Mouse (Mus musculus) gastrocnemius, postnatal 10 days (tissue): Measurements from ENCODE around the gene Sv2b. TPM values are rescaled to one million over a fixed set of nuclear protein-coding genes. Genes with fewer than 3 reads are reported as not detected.

Source experiments
- DNase-seq: peaks from one replicate; pipeline ENCODE4 v3.0.0; 2021; ENCODE audit warnings: mixed read lengths
- total RNA-seq, 2 experiments: library from RNA; stranded (reverse); gene quantifications; 2 replicates each; pipeline ENCODE4 v1.2.3; 2021

Sv2b gene
- total RNA-seq, 2 experiments from 2014 or later = 1.1 to 1.2 TPM

GRCm38 (mm10) chr7:75292246-75292645 lies 16.8 kb downstream of the Sv2b start:
- no peak for DNase-seq

DNA sequence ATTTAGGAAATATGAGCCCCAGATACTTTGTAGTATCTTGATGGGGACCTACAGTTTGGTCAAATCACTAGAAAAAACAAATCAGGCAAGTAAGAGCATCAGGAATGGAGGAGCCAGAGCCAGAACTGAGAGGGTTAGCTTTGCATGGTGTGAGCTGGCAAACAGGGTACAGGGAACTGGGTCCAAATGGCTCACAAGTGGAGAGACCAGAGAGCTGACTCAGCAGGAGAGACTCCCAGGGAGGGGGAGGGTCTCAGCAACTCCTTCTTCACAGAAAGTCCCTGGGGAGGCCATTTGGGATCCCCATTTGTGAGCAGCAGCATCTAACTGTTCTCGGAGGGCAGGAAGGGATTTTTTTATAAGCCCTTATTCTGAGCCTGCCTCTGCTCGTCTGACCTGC lies 18.5 kb downstream of the Sv2b start:
- DNase-seq = no peak

DNA sequence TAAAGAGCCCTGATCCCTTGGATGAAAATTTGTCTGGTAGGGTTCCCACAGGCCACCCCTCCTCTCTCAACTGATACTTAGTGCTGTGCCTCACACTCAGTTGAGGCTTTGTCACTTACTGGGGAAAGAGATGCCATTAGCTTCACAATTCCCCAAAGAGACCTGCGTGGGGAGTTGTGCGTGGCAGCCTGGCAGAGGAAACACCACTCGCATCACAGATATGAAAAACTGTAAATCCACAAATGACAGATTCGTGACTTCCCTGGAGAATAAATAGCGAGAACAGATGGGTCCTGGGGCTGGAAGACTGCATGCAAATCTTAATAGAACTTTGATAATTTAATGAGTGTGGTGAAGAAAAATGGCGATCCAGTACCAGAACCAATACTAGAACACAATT lies 21.8 kb downstream of the Sv2b start:
- no peak for DNase-seq

DNA sequence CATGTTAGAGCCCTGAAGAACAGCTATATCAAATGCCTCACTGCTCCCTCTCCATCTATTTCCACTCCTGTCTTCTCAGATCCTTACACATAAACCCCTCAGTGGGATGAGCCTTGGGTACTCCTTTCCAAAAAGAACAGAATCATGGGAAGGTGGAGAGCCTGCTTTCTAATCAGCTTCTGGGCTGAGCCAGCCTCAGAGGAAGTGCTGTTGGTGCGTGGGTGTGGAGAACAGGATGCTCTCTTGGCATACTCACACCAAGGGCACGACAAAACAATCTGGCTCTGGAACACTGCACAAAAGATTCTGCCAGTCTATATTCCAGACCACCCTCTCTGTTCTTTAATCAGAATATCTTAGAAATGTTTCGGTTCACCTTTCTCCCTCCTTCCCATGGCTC lies 26.1 kb downstream of the Sv2b start:
- DNase-seq = no peak

- DNase-seq = no peak
These were observed 26.9 kb downstream of the Sv2b start for GRCm38 (mm10) chr7:75282080-75282650.

GRCm38 (mm10) chr7:75281106-75281505 lies 28.0 kb downstream of the Sv2b start:
- DNase-seq = no peak

DNA sequence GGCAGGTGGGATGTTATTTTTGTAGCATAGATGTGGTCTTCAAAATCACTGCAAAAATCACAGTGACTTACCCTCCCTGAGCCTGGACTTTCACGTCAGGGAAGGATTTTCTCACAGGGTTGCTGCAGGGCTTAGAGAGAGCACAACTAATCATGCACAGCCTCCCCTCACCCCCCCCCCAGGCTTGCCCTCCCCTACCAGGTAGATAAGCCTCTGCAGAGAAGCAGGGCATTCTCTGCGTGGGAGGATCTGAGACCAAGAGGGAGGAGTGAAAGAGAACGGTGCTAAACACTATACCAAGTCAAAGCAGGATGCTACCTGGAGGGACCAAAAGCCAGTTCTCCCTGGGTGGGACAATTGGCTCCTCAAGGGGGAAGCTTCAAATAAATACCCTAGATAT lies 31.2 kb downstream of the Sv2b start:
- DNase-seq = no peak

GRCm38 (mm10) chr7:75276739-75277138 lies 32.3 kb downstream of the Sv2b start:
- DNase-seq = no peak

GRCm38 (mm10) chr7:75274518-75274917 lies 34.5 kb downstream of the Sv2b start:
- DNase-seq = no peak

- DNase-seq = no peak
These were observed 35.4 kb downstream of the Sv2b start for GRCm38 (mm10) chr7:75273633-75274032.

DNA sequence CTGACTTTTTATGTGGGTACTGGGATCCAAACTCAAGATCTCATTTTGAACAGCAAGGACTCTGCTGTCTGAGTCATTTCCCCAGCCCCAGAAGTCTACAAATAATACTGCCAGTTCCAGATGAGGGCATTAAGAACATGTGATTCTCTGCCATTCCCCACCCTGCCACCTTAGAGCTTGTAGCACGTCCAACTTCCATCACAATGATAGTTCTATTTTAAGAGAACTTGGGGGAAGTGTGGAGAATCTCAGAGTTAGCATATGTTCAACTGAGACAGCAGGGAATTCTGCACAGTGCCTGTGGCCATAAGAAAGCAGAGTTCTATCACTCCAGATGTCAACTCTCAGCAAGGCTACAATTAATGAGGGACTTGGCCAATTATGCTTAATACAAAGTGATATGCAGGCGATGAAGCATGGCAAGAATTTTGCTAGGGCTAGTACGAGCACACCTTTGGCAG lies 37.1 kb downstream of the Sv2b start:
- DNase-seq = no peak

- DNase-seq = no peak
These were observed 37.8 kb downstream of the Sv2b start for GRCm38 (mm10) chr7:75271306-75271705.

- no peak for DNase-seq
These were observed 41.8 kb downstream of the Sv2b start for GRCm38 (mm10) chr7:75267236-75267635.

GRCm38 (mm10) chr7:75265241-75265640 lies 43.8 kb downstream of the Sv2b start:
- no peak for DNase-seq

DNA sequence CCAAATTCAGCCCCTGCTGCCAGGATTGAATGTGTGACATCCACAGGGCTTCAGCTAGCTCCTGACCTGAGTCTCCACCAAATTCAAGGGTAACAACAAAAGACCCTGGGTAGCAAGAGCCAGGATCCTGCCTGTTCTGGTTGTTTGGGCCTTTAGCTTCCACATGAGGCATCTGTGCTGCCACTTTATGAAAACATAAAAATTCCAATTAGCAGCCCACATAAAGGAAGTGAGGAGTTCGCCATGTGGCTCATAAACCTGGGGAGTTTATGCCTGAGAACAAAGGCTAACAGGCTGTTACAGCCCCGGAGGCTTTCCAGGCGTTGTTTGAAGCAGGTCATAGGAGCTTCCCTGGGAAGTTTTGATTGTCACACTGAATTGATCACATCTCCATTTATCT lies 49.1 kb downstream of the Sv2b start:
- DNase-seq = no peak

GRCm38 (mm10) chr7:75253611-75254250 lies 55.3 kb downstream of the Sv2b start:
- DNase-seq = no peak

DNA sequence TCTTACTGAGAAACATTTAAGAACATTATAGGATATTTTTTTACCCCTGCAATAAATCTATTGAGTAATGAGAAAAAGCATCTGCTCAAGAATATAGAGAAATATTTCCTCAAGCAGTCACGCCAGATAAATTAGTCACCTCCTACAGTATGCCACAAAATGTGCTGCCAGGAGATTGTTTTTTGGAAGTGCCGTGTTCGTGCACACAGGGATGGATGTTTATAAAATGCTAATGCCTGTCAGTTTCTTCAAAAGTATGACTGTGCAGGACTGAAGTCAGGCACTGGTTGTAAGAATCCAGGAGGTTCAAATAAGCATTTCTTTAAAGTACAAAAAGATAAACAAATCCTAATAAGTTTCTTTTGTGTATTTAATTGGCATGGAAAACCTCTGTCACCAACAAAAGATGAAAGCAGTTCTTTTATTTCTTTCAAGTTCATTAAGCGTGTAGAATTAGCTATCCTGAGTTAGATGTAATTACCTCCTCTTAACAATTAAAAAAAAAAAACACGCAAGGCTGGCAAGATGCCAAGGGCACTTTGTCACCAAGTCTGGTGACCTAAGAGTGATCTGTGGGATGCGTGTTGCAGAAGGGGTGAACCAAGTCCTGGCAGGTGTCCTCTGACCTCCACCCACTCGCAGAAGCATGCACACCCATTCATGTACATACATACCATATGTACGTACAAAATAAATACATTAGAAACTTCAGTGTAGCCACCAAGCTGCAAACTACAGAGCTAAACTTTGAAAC lies 68.1 kb downstream of the Sv2b start:
- DNase-seq = no peak

- no peak for DNase-seq
These were observed 72.7 kb downstream of the Sv2b start for GRCm38 (mm10) chr7:75236386-75236785.

- DNase-seq = no peak
These were observed 84.9 kb downstream of the Sv2b start for GRCm38 (mm10) chr7:75224206-75224605.

GRCm38 (mm10) chr7:75222704-75223431 lies 86.2 kb downstream of the Sv2b start:
- DNase-seq = no peak

- DNase-seq = no peak
These were observed 88.3 kb downstream of the Sv2b start for GRCm38 (mm10) chr7:75220786-75221185.

- no peak for DNase-seq
These were observed 88.8 kb downstream of the Sv2b start for GRCm38 (mm10) chr7:75220296-75220695.

DNA sequence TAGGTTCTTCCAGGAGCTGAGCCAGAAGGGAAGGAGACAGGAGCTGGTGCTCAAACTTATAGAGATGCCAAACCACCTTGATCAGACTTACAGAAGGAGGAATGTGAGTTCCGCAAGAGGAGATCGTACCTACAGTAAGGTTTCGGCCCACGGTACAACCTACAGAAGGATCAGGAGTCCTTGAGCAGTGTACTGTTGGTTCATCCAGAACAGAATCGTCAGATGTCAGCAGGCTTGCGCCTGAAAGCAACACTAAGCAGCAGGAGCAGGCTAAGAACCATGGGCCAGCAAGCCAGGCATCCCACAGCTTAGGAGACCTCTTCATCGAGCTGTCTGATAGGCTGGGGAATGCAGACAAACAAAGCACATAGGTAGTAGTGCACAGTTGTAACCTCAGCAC lies 92.9 kb downstream of the Sv2b start:
- DNase-seq = no peak
